Mouse (Mus musculus): ENCODE measurements at regions not wholly inside any gene's neighbourhood (a gene's known extent, or its start where the extent isn't known, plus 50 kb on each side); places are given as distances from the start of the nearest gene placed in this dataset.

GRCm38 (mm10) chr9:26622840-26623448, 110.6 kb upstream of the B3gat1 start:
- no peak for ATAC-seq (ENCODE audit: insufficient number of reproducible peaks, insufficient read depth, low FRiP score, low read depth)
- no peaks in the 10 kb centered on the region for H3K9me3 ChIP-seq (ENCODE audit: control insufficient read depth, low read depth, low read length)
- H3K27ac ChIP-seq (ENCODE audit: low read length) = no peak overlapping the region
- H3K9ac ChIP-seq (replicated peaks; ENCODE audit: low read depth, low read length) = no peak overlapping the region
- no peaks in the 10 kb centered on the region for H3K4me1 ChIP-seq (ENCODE audit: control insufficient read depth, insufficient read depth, low read length)
- H3K36me3 ChIP-seq (ENCODE audit: control insufficient read depth, insufficient read depth, low read length) = no peaks in the 10 kb centered on the region
- H3K27me3 ChIP-seq (ENCODE audit: control insufficient read depth, insufficient read depth, low read length) = no peaks in the 10 kb centered on the region
- WGBS = 91% methylated on average over 1 of the region's 1 CpGs
- H3K4me2 ChIP-seq (replicated peaks; ENCODE audit: low read depth, low read length) = no peak overlapping the region
- H3K4me3 ChIP-seq (ENCODE audit: low read depth, low read length) = no peak overlapping the region

GRCm38 (mm10) chr9:26625171-26625937, 108.2 kb upstream of the B3gat1 start:
- Histone ChIP-seq H3K4me2 (replicated peaks; ENCODE audit: low read depth, low read length) (no peak overlapping the region), H3K9ac (replicated peaks; ENCODE audit: low read depth, low read length) (no peak overlapping the region), H3K4me1 (ENCODE audit: control insufficient read depth, insufficient read depth, low read length) (no peaks in the 10 kb centered on the region), H3K36me3 (ENCODE audit: control insufficient read depth, insufficient read depth, low read length) (no peaks in the 10 kb centered on the region), H3K27me3 (ENCODE audit: control insufficient read depth, insufficient read depth, low read length) (no peaks in the 10 kb centered on the region), H3K27ac (ENCODE audit: low read length) (no peak overlapping the region), H3K4me3 (ENCODE audit: low read depth, low read length) (no peak overlapping the region), H3K9me3 (ENCODE audit: control insufficient read depth, low read depth, low read length) (no peaks in the 10 kb centered on the region)
- ATAC-seq (ENCODE audit: insufficient number of reproducible peaks, insufficient read depth, low FRiP score, low read depth) = no peak
- 85% methylated on average over 2 of the region's 2 CpGs for WGBS

GRCm38 (mm10) chr9:26632891-26633650, 100.5 kb upstream of the B3gat1 start:
- H3K27me3 ChIP-seq (ENCODE audit: control insufficient read depth, insufficient read depth, low read length) = no peaks in the 10 kb centered on the region
- H3K4me2 ChIP-seq (replicated peaks; ENCODE audit: low read depth, low read length) = no peak overlapping the region
- no peak overlapping the region for H3K4me3 ChIP-seq (ENCODE audit: low read depth, low read length)
- H3K27ac ChIP-seq (ENCODE audit: low read length) = no peak overlapping the region
- WGBS = 89% methylated on average over 8 of the region's 8 CpGs
- no peak for ATAC-seq (ENCODE audit: insufficient number of reproducible peaks, insufficient read depth, low FRiP score, low read depth)
- H3K9ac ChIP-seq (replicated peaks; ENCODE audit: low read depth, low read length) = no peak overlapping the region
- no peaks in the 10 kb centered on the region for H3K36me3 ChIP-seq (ENCODE audit: control insufficient read depth, insufficient read depth, low read length)
- no peaks in the 10 kb centered on the region for H3K9me3 ChIP-seq (ENCODE audit: control insufficient read depth, low read depth, low read length)
- H3K4me1 ChIP-seq (ENCODE audit: control insufficient read depth, insufficient read depth, low read length) = no peaks in the 10 kb centered on the region

GRCm38 (mm10) chr9:26635211-26635610, 98.3 kb upstream of the B3gat1 start:
- Histone ChIP-seq H3K36me3 (ENCODE audit: control insufficient read depth, insufficient read depth, low read length) (no peaks in the 10 kb centered on the region), H3K4me1 (ENCODE audit: control insufficient read depth, insufficient read depth, low read length) (no peaks in the 10 kb centered on the region), H3K4me2 (replicated peaks; ENCODE audit: low read depth, low read length) (no peak overlapping the region), H3K27me3 (ENCODE audit: control insufficient read depth, insufficient read depth, low read length) (no peaks in the 10 kb centered on the region), H3K4me3 (ENCODE audit: low read depth, low read length) (no peak overlapping the region), H3K9me3 (ENCODE audit: control insufficient read depth, low read depth, low read length) (no peaks in the 10 kb centered on the region), H3K9ac (replicated peaks; ENCODE audit: low read depth, low read length) (no peak overlapping the region), H3K27ac (ENCODE audit: low read length) (no peak overlapping the region)
- ATAC-seq (ENCODE audit: insufficient number of reproducible peaks, insufficient read depth, low FRiP score, low read depth) = no peak

- H3K27ac ChIP-seq (ENCODE audit: low read length) = no peak overlapping the region
- no peak overlapping the region for H3K4me2 ChIP-seq (replicated peaks; ENCODE audit: low read depth, low read length)
- ATAC-seq (ENCODE audit: insufficient number of reproducible peaks, insufficient read depth, low FRiP score, low read depth) = no peak
- H3K36me3 ChIP-seq (ENCODE audit: control insufficient read depth, insufficient read depth, low read length) = no peaks in the 10 kb centered on the region
- no peaks in the 10 kb centered on the region for H3K9me3 ChIP-seq (ENCODE audit: control insufficient read depth, low read depth, low read length)
- H3K4me3 ChIP-seq (ENCODE audit: low read depth, low read length) = no peak overlapping the region
- H3K4me1 ChIP-seq (ENCODE audit: control insufficient read depth, insufficient read depth, low read length) = no peaks in the 10 kb centered on the region
- WGBS = 93% methylated on average over 2 of the region's 2 CpGs
- H3K9ac ChIP-seq (replicated peaks; ENCODE audit: low read depth, low read length) = no peak overlapping the region
- no peaks in the 10 kb centered on the region for H3K27me3 ChIP-seq (ENCODE audit: control insufficient read depth, insufficient read depth, low read length)
These were observed 94.9 kb upstream of the B3gat1 start for GRCm38 (mm10) chr9:26638586-26638985.

- no peak overlapping the region for H3K27ac ChIP-seq (ENCODE audit: low read length)
- no peak for ATAC-seq (ENCODE audit: insufficient number of reproducible peaks, insufficient read depth, low FRiP score, low read depth)
These were observed 91.2 kb upstream of the B3gat1 start for GRCm38 (mm10) chr9:26642302-26642701.

GRCm38 (mm10) chr9:26642831-26643230, 90.7 kb upstream of the B3gat1 start:
- Histone ChIP-seq H3K4me2 (replicated peaks; ENCODE audit: low read depth, low read length) (no peak overlapping the region), H3K9me3 (ENCODE audit: control insufficient read depth, low read depth, low read length) (no peaks in the 10 kb centered on the region), H3K4me3 (ENCODE audit: low read depth, low read length) (no peak overlapping the region), H3K36me3 (ENCODE audit: control insufficient read depth, insufficient read depth, low read length) (no peaks in the 10 kb centered on the region), H3K4me1 (ENCODE audit: control insufficient read depth, insufficient read depth, low read length) (no peaks in the 10 kb centered on the region), H3K27ac (ENCODE audit: low read length) (no peak overlapping the region), H3K9ac (replicated peaks; ENCODE audit: low read depth, low read length) (no peak overlapping the region), H3K27me3 (ENCODE audit: control insufficient read depth, insufficient read depth, low read length) (no peaks in the 10 kb centered on the region)
- no peak for ATAC-seq (ENCODE audit: insufficient number of reproducible peaks, insufficient read depth, low FRiP score, low read depth)
- 80% methylated on average over 4 of the region's 4 CpGs for WGBS

More at GRCm38 (mm10) chr9:26642302-26642701, 91.2 kb upstream of the B3gat1 start:
- Histone ChIP-seq H3K27me3 (ENCODE audit: control insufficient read depth, insufficient read depth, low read length) (no peaks in the 10 kb centered on the region), H3K9ac (replicated peaks; ENCODE audit: low read depth, low read length) (no peak overlapping the region), H3K36me3 (ENCODE audit: control insufficient read depth, insufficient read depth, low read length) (no peaks in the 10 kb centered on the region), H3K9me3 (ENCODE audit: control insufficient read depth, low read depth, low read length) (no peaks in the 10 kb centered on the region), H3K4me1 (ENCODE audit: control insufficient read depth, insufficient read depth, low read length) (no peaks in the 10 kb centered on the region), H3K4me3 (ENCODE audit: low read depth, low read length) (no peak overlapping the region), H3K4me2 (replicated peaks; ENCODE audit: low read depth, low read length) (no peak overlapping the region)
- WGBS = 81% methylated on average over 2 of the region's 2 CpGs

GRCm38 (mm10) chr9:26649506-26649905, 84.0 kb upstream of the B3gat1 start:
- Histone ChIP-seq H3K27ac (ENCODE audit: low read length) (no peak overlapping the region), H3K9ac (replicated peaks; ENCODE audit: low read depth, low read length) (no peak overlapping the region), H3K4me1 (ENCODE audit: control insufficient read depth, insufficient read depth, low read length) (no peaks in the 10 kb centered on the region), H3K9me3 (ENCODE audit: control insufficient read depth, low read depth, low read length) (no peaks in the 10 kb centered on the region), H3K4me2 (replicated peaks; ENCODE audit: low read depth, low read length) (no peak overlapping the region), H3K27me3 (ENCODE audit: control insufficient read depth, insufficient read depth, low read length) (no peaks in the 10 kb centered on the region), H3K4me3 (ENCODE audit: low read depth, low read length) (no peak overlapping the region), H3K36me3 (ENCODE audit: control insufficient read depth, insufficient read depth, low read length) (no peaks in the 10 kb centered on the region)
- 76% methylated on average over 7 of the region's 7 CpGs for WGBS
- ATAC-seq (ENCODE audit: insufficient number of reproducible peaks, insufficient read depth, low FRiP score, low read depth) = no peak

Data from stomach, embryonic 14.5 days (tissue).